Mouse (Mus musculus): ENCODE data around the gene Prol1. TPM values are rescaled to one million over a fixed set of nuclear protein-coding genes. Genes with fewer than 3 reads are reported as not detected.
"Not testable (repeated sequence)": the region's sequence is repeated elsewhere in the genome, so short reads cannot be mapped to it uniquely, and the experiment has no call there.

Prol1 gene
- polyA plus RNA-seq (2012; rRNA removed), result not detected in 2 replicates

- no peaks in the 10 kb centered on the region for H3K36me3 ChIP-seq (ENCODE audit: control insufficient read depth, insufficient read depth, low read length)
- no peak within 1 kb of the TSS for H3K4me3 ChIP-seq (ENCODE audit: control insufficient read depth, insufficient read depth, low read length)
- H3K27me3 ChIP-seq (ENCODE audit: control insufficient read depth, insufficient read depth, low read length), result no peaks in the 10 kb centered on the region
- DNase-seq, result no peak
- TF ChIP-seq CTCF (IDR thresholded peaks at IDR 0.05; ENCODE audit: borderline replicate concordance, control insufficient read depth, extremely low read depth, insufficient read depth, low read length, poor library complexity), result no peak
- no peak for TF ChIP-seq POLR2A (IDR thresholded peaks at IDR 0.05; ENCODE audit: control insufficient read depth, extremely low read depth, insufficient read depth, low read length, poor library complexity)
- no peak within 1 kb of the TSS for H3K27ac ChIP-seq (ENCODE audit: control insufficient read depth, insufficient read depth, low read length)
- 96% methylated on average over 1 of the region's 1 CpGs for WGBS
- H3K4me1 ChIP-seq (replicated peaks; ENCODE audit: control insufficient read depth, insufficient read depth, low read length), result no peaks in the 10 kb centered on the region
Measured at GRCm38 (mm10) chr5:88317012-88317411, at the start of gene Prol1. Gene Prol1, plus strand, starts transcription at chr5:88317312.

GRCm38 (mm10) chr5:88268619-88269018, 48.5 kb upstream of the Prol1 start, which contains the start of gene Gm7714:
Gene Gm7714, plus strand, starts transcription at chr5:88268919.
- Histone ChIP-seq H3K27ac (ENCODE audit: control insufficient read depth, insufficient read depth, low read length) (no peak within 1 kb of the TSS), H3K4me3 (ENCODE audit: control insufficient read depth, insufficient read depth, low read length) (no peak within 1 kb of the TSS), H3K4me1 (replicated peaks; ENCODE audit: control insufficient read depth, insufficient read depth, low read length) (no peaks in the 10 kb centered on the region), H3K36me3 (ENCODE audit: control insufficient read depth, insufficient read depth, low read length) (no peaks in the 10 kb centered on the region), H3K27me3 (ENCODE audit: control insufficient read depth, insufficient read depth, low read length) (no peaks in the 10 kb centered on the region)
- DNase-seq, result no peak
- 85% methylated on average over 1 of the region's 1 CpGs for WGBS
- no peak for TF ChIP-seq CTCF (IDR thresholded peaks at IDR 0.05; ENCODE audit: borderline replicate concordance, control insufficient read depth, extremely low read depth, insufficient read depth, low read length, poor library complexity)
- TF ChIP-seq POLR2A (IDR thresholded peaks at IDR 0.05; ENCODE audit: control insufficient read depth, extremely low read depth, insufficient read depth, low read length, poor library complexity), result no peak

DNA sequence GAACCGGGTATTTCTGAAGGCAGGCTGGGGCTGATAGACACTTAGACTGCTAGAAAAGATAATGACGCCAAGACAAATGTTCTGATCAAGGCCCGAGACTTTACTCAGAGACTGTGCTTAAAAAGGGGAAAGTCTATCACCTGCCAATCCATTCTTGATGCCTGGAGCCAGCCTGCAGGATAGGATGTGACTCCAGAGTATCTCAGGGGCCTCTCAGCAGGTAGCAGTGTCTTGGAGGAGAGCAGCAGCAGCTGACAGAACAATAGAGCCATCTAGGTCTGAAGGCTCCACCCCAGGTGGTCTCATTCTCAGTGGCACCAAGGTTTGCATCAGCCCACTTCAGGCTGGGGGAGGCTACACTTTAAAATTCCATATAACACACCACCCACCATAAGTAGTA, 5.8 kb upstream of the Prol1 start:
- DNase-seq; H3K4me1 ChIP-seq (replicated peaks; ENCODE audit: control insufficient read depth, insufficient read depth, low read length); H3K36me3 ChIP-seq (ENCODE audit: control insufficient read depth, insufficient read depth, low read length); H3K27ac ChIP-seq (ENCODE audit: control insufficient read depth, insufficient read depth, low read length); H3K4me3 ChIP-seq (ENCODE audit: control insufficient read depth, insufficient read depth, low read length); H3K27me3 ChIP-seq (ENCODE audit: control insufficient read depth, insufficient read depth, low read length): not testable (repeated sequence)
- 76% methylated on average over 3 of the region's 3 CpGs for WGBS

- not testable (repeated sequence) for H3K27me3 ChIP-seq (ENCODE audit: control insufficient read depth, insufficient read depth, low read length); DNase-seq; H3K4me3 ChIP-seq (ENCODE audit: control insufficient read depth, insufficient read depth, low read length); H3K27ac ChIP-seq (ENCODE audit: control insufficient read depth, insufficient read depth, low read length); H3K36me3 ChIP-seq (ENCODE audit: control insufficient read depth, insufficient read depth, low read length); H3K4me1 ChIP-seq (replicated peaks; ENCODE audit: control insufficient read depth, insufficient read depth, low read length)
- WGBS, result 62% methylated on average over 2 of the region's 2 CpGs
Measured at GRCm38 (mm10) chr5:88348533-88348932, 31.4 kb downstream of the Prol1 start.

DNA sequence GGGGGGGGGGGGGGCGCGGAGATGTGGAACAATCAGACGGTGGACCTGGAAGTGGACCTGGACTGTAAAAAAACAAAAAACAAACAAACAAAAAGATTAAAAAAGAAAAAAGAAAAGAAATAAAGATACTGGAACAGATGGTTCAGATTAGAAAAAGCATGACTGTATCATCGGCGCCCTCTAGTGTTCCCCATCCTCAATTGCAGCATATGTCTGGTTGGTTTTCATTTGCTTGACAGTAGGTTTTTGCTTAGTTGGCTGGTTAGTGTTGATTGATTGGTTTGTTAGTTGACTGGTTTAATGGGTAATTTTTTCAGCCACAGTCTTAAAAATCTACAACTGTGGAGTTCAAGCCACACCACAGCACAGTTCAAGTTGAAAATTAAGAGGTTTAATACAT, 47.7 kb downstream of the Prol1 start:
- WGBS, result 4% methylated on average over 5 of the region's 5 CpGs
- no peaks in the 10 kb centered on the region for H3K4me1 ChIP-seq (replicated peaks; ENCODE audit: control insufficient read depth, insufficient read depth, low read length)
- no peaks in the 10 kb centered on the region for H3K36me3 ChIP-seq (ENCODE audit: control insufficient read depth, insufficient read depth, low read length)
- H3K27ac ChIP-seq (ENCODE audit: control insufficient read depth, insufficient read depth, low read length), result no peak overlapping the region
- H3K4me3 ChIP-seq (ENCODE audit: control insufficient read depth, insufficient read depth, low read length), result no peak overlapping the region
- DNase-seq, result peak; percentile 9
- H3K27me3 ChIP-seq (ENCODE audit: control insufficient read depth, insufficient read depth, low read length), result no peaks in the 10 kb centered on the region
- no peak for TF ChIP-seq POLR2A (IDR thresholded peaks at IDR 0.05; ENCODE audit: control insufficient read depth, extremely low read depth, insufficient read depth, low read length, poor library complexity)
- TF ChIP-seq CTCF (IDR thresholded peaks at IDR 0.05; ENCODE audit: borderline replicate concordance, control insufficient read depth, extremely low read depth, insufficient read depth, low read length, poor library complexity), result no peak

DNA sequence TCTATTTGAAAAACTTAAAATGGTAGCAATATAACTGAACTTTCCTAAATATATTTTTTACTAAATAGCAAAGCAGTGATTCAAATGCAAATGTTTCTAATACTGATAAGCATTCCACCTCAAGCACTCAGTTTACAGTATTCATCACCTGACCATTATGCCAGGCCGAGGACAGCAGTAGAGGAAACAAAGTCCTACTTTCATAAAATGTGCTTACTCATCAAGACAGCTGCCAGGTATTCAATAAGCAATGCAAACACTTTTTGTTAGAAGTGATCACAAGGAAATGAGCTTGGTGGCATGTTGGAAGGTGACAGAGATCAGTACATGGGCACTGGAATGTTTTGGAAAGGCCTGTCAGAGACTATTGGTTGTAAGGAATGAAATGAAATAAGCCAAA, 49.8 kb downstream of the Prol1 start:
- Histone ChIP-seq H3K27ac (ENCODE audit: control insufficient read depth, insufficient read depth, low read length) (no peak overlapping the region), H3K4me3 (ENCODE audit: control insufficient read depth, insufficient read depth, low read length) (no peak overlapping the region), H3K36me3 (ENCODE audit: control insufficient read depth, insufficient read depth, low read length) (no peaks in the 10 kb centered on the region), H3K4me1 (replicated peaks; ENCODE audit: control insufficient read depth, insufficient read depth, low read length) (no peaks in the 10 kb centered on the region), H3K27me3 (ENCODE audit: control insufficient read depth, insufficient read depth, low read length) (no peaks in the 10 kb centered on the region)
- DNase-seq, result no peak
- 67% methylated on average over 1 of the region's 1 CpGs for WGBS
- TF ChIP-seq CTCF (IDR thresholded peaks at IDR 0.05; ENCODE audit: borderline replicate concordance, control insufficient read depth, extremely low read depth, insufficient read depth, low read length, poor library complexity), result no peak

- Histone ChIP-seq H3K36me3 (ENCODE audit: control insufficient read depth, insufficient read depth, low read length) (no peaks in the 10 kb centered on the region), H3K27me3 (ENCODE audit: control insufficient read depth, insufficient read depth, low read length) (no peaks in the 10 kb centered on the region), H3K4me3 (ENCODE audit: control insufficient read depth, insufficient read depth, low read length) (no peak overlapping the region), H3K27ac (ENCODE audit: control insufficient read depth, insufficient read depth, low read length) (no peak overlapping the region), H3K4me1 (replicated peaks; ENCODE audit: control insufficient read depth, insufficient read depth, low read length) (no peaks in the 10 kb centered on the region)
- 81% methylated on average over 6 of the region's 6 CpGs for WGBS
- no peak for DNase-seq
- no peak for TF ChIP-seq POLR2A (IDR thresholded peaks at IDR 0.05; ENCODE audit: control insufficient read depth, extremely low read depth, insufficient read depth, low read length, poor library complexity)
- no peak for TF ChIP-seq CTCF (IDR thresholded peaks at IDR 0.05; ENCODE audit: borderline replicate concordance, control insufficient read depth, extremely low read depth, insufficient read depth, low read length, poor library complexity)
Measured at GRCm38 (mm10) chr5:88370578-88371232, 53.6 kb downstream of the Prol1 start.

Measured in thymus, adult 2 months (tissue).